Mouse (Mus musculus): Measurements from ENCODE around the gene 1810013L24Rik. TPM values are rescaled to one million over a fixed set of nuclear protein-coding genes. Genes with fewer than 3 reads are reported as not detected.

The 1810013L24Rik gene
- total RNA-seq, 2 experiments from 2014 or later, result 106 to 120 TPM

- ATAC-seq (replicated peaks; ENCODE audit: low FRiP score, poor library complexity, severe bottlenecking), result peak; percentile 56
These were observed 721 bp downstream of the 1810013L24Rik start for GRCm38 (mm10) chr16:8830431-8831211.

GRCm38 (mm10) chr16:8831241-8831640 is 1.3 kb downstream of the 1810013L24Rik start:
- ATAC-seq (replicated peaks; ENCODE audit: low FRiP score, poor library complexity, severe bottlenecking), result peak; percentile 22; the same call in 1 of the 2 replicates

- ATAC-seq (replicated peaks; ENCODE audit: low FRiP score, poor library complexity, severe bottlenecking), result no peak
These were observed 7.0 kb downstream of the 1810013L24Rik start for GRCm38 (mm10) chr16:8836876-8837275.

- ATAC-seq (replicated peaks; ENCODE audit: low FRiP score, poor library complexity, severe bottlenecking), result no peak
These were observed 7.7 kb downstream of the 1810013L24Rik start for GRCm38 (mm10) chr16:8837595-8837994.

GRCm38 (mm10) chr16:8838921-8839320 is 9.0 kb downstream of the 1810013L24Rik start:
- ATAC-seq (replicated peaks; ENCODE audit: low FRiP score, poor library complexity, severe bottlenecking), result no peak

- ATAC-seq (replicated peaks; ENCODE audit: low FRiP score, poor library complexity, severe bottlenecking), result no peak
These were observed 10.7 kb downstream of the 1810013L24Rik start for GRCm38 (mm10) chr16:8840557-8840956.

GRCm38 (mm10) chr16:8842962-8843361 is 13.1 kb downstream of the 1810013L24Rik start:
- ATAC-seq (replicated peaks; ENCODE audit: low FRiP score, poor library complexity, severe bottlenecking), result no peak

GRCm38 (mm10) chr16:8843580-8844175 is 13.8 kb downstream of the 1810013L24Rik start:
- ATAC-seq (replicated peaks; ENCODE audit: low FRiP score, poor library complexity, severe bottlenecking), result no peak

- ATAC-seq (replicated peaks; ENCODE audit: low FRiP score, poor library complexity, severe bottlenecking), result no peak
These were observed 16.1 kb downstream of the 1810013L24Rik start for GRCm38 (mm10) chr16:8845986-8846385.

- ATAC-seq (replicated peaks; ENCODE audit: low FRiP score, poor library complexity, severe bottlenecking), result no peak
These were observed 18.6 kb downstream of the 1810013L24Rik start for GRCm38 (mm10) chr16:8848309-8849068.

- ATAC-seq (replicated peaks; ENCODE audit: low FRiP score, poor library complexity, severe bottlenecking), result no peak
These were observed 20.0 kb downstream of the 1810013L24Rik start for GRCm38 (mm10) chr16:8849929-8850328.

GRCm38 (mm10) chr16:8855143-8855542 is 25.2 kb downstream of the 1810013L24Rik start:
- no peak for ATAC-seq (replicated peaks; ENCODE audit: low FRiP score, poor library complexity, severe bottlenecking)

GRCm38 (mm10) chr16:8856820-8857219 is 26.9 kb downstream of the 1810013L24Rik start:
- no peak for ATAC-seq (replicated peaks; ENCODE audit: low FRiP score, poor library complexity, severe bottlenecking)

GRCm38 (mm10) chr16:8862336-8862987 is 32.6 kb downstream of the 1810013L24Rik start:
- no peak; the same call in 1 of the 2 replicates for ATAC-seq (replicated peaks; ENCODE audit: low FRiP score, poor library complexity, severe bottlenecking)

GRCm38 (mm10) chr16:8864223-8864631 is 34.3 kb downstream of the 1810013L24Rik start:
- no peak for ATAC-seq (replicated peaks; ENCODE audit: low FRiP score, poor library complexity, severe bottlenecking)

GRCm38 (mm10) chr16:8867406-8867955 is 37.6 kb downstream of the 1810013L24Rik start:
- no peak for ATAC-seq (replicated peaks; ENCODE audit: low FRiP score, poor library complexity, severe bottlenecking)

GRCm38 (mm10) chr16:8868506-8868905 is 38.6 kb downstream of the 1810013L24Rik start:
- ATAC-seq (replicated peaks; ENCODE audit: low FRiP score, poor library complexity, severe bottlenecking), result no peak

GRCm38 (mm10) chr16:8869715-8870114 is 39.8 kb downstream of the 1810013L24Rik start:
- peak; percentile 79 for ATAC-seq (replicated peaks; ENCODE audit: low FRiP score, poor library complexity, severe bottlenecking)

GRCm38 (mm10) chr16:8871376-8871775 is 41.5 kb downstream of the 1810013L24Rik start:
- no peak for ATAC-seq (replicated peaks; ENCODE audit: low FRiP score, poor library complexity, severe bottlenecking)

GRCm38 (mm10) chr16:8872019-8872418 is 42.1 kb downstream of the 1810013L24Rik start:
- peak; percentile 64 for ATAC-seq (replicated peaks; ENCODE audit: low FRiP score, poor library complexity, severe bottlenecking)
